Mouse (Mus musculus) midbrain, embryonic 16.5 days (tissue): Measurements from ENCODE around the gene Ino80d. TPM values are rescaled to one million over a fixed set of nuclear protein-coding genes. Genes with fewer than 3 reads are reported as not detected.

Source experiments
- ATAC-seq: fragments of 200-750 bp; cut with Nextera tagmentation; 2 replicates; pipeline ENCODE4 v1.8.0; 2017; ENCODE audit warnings: moderate TSS enrichment
- H3K27ac ChIP-seq: fragments of 300-500 bp; sonication (generic); 2 replicates; pipeline ENCODE4 v1.5.1; 2014; ENCODE audit warnings: mild to moderate bottlenecking, low read length, mixed read lengths
- H3K27me3 ChIP-seq: fragments of 300-500 bp; sonication (generic); 2 replicates; pipeline ENCODE4 v1.6.1; 2014; ENCODE audit warnings: low read depth, low read length, mixed read lengths; ENCODE audit not compliant: control insufficient read depth, insufficient read depth
- H3K36me3 ChIP-seq: fragments of 300-500 bp; sonication (generic); 2 replicates; pipeline ENCODE4 v1.6.1; 2014; ENCODE audit warnings: mild to moderate bottlenecking, low read length, moderate library complexity, mixed read lengths; ENCODE audit not compliant: control insufficient read depth, insufficient read depth
- H3K4me1 ChIP-seq: fragments of 300-500 bp; sonication (generic); 2 replicates; pipeline ENCODE4 v1.6.1; 2014; ENCODE audit warnings: mild to moderate bottlenecking, low read length, mixed read lengths; ENCODE audit not compliant: control insufficient read depth, insufficient read depth
- H3K4me2 ChIP-seq: fragments of 300-500 bp; sonication (generic); 2 replicates; pipeline ENCODE4 v1.6.1; 2014; ENCODE audit warnings: mild to moderate bottlenecking, low read length, mixed read lengths
- H3K4me3 ChIP-seq: fragments of 300-500 bp; sonication (generic); 2 replicates; pipeline ENCODE4 v1.5.1; 2014; ENCODE audit warnings: low read depth, mild to moderate bottlenecking, low read length, moderate library complexity, mixed read lengths
- H3K9ac ChIP-seq: fragments of 300-500 bp; sonication (generic); 2 replicates; pipeline ENCODE4 v1.6.1; 2014; ENCODE audit warnings: low read depth, low read length, mixed read lengths
- H3K9me3 ChIP-seq: fragments of 300-500 bp; sonication (generic); replicated peaks from 2 replicates; pipeline ENCODE4 v1.6.1; 2014; ENCODE audit warnings: mild to moderate bottlenecking, low read length, mixed read lengths; ENCODE audit not compliant: control insufficient read depth, poor library complexity, severe bottlenecking
- WGBS: fragments of 180-500 bp; shearing (Covaris S2); extraction: QIAGEN DNeasy Blood & Tissue Kit; methylation state at CpG from one replicate; pipeline ENCODE4 v1.1.7; 2014; 5-methylcytosine and 5-hydroxymethylcytosine counted together
- polyA plus RNA-seq: library from polyadenylated mRNA; unstranded; fragments of >200 nt; fragmentation: Nextera tagmentation; extraction: Ambion mirVana; gene quantifications from 2 replicates; pipeline ENCODE4 v1.2.1, GENCODE M21; 2015

The Ino80d gene
- polyA plus RNA-seq, 1 experiment from 2014 or later = 8.9 TPM

DNA sequence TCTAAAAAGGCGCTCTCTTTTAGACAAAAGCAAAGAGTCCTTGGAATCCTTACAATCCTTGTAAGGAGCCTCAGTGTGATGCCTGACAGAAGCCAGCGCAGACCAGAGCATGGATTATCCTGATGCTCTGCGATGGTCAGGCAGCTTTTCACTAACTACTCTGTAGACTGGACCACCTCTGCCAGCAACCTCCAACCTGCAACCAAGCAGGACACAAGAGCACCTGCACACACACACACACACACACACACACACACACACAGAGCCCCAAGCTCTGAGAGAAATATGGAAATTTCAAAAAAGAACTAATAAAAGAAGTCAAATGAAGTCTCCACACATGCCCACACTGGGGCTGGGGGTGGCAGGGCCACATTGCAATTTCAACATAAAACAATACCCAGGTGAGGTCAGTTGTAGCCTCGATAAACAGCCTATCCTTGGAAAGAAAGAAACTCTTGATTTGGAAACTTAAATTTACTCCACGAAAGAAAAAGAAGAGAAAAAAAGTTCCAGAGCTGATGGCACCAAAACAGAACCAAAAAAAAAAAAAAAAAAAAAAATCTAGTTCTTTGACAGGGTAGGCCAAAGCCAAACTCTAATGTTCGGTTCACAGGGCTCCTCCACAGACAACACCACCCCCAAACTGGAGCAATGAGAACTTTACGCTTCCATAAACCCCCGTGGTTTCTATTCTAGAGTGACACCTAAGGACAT is 2.2 kb downstream of the Ino80d start:
- Histone ChIP-seq H3K27me3 (no peaks in the 10 kb centered on the region), H3K9me3 (no peaks in the 10 kb centered on the region), H3K4me3 (peak overlapping the region; percentile 96), H3K9ac (peak overlapping the region; percentile 100), H3K4me1 (peaks cover 39% of the 10 kb centered on the region), H3K36me3 (no peaks in the 10 kb centered on the region), H3K4me2 (peak overlapping the region; percentile 92), H3K27ac (peak overlapping the region; percentile 24; the same call in 1 of the 2 replicates)
- ATAC-seq = no peak
- WGBS = 36% methylated on average over 8 of the region's 8 CpGs

GRCm38 (mm10) chr1:63110536-63111285 is 3.8 kb downstream of the Ino80d start:
- 0 out of 2 replicates have a peak overlapping the region, but pooled peaks have one; percentile 41 for H3K27ac ChIP-seq
- H3K4me3 ChIP-seq = no peak overlapping the region
- no peaks in the 10 kb centered on the region for H3K27me3 ChIP-seq
- 40% methylated on average over 7 of the region's 7 CpGs for WGBS
- H3K4me2 ChIP-seq = no peak overlapping the region; the same call in 1 of the 2 replicates
- no peak for ATAC-seq
- H3K36me3 ChIP-seq = no peaks in the 10 kb centered on the region
- no peak overlapping the region for H3K9ac ChIP-seq
- H3K4me1 ChIP-seq = peaks cover 25% of the 10 kb centered on the region
- H3K9me3 ChIP-seq = no peaks in the 10 kb centered on the region

GRCm38 (mm10) chr1:63107614-63108327 is 6.7 kb downstream of the Ino80d start:
- Histone ChIP-seq H3K4me2 (no peak overlapping the region), H3K4me3 (no peak overlapping the region), H3K27me3 (no peaks in the 10 kb centered on the region), H3K9ac (no peak overlapping the region), H3K9me3 (no peaks in the 10 kb centered on the region), H3K27ac (no peak overlapping the region), H3K36me3 (peaks cover 5% of the 10 kb centered on the region; the same call in 1 of the 2 replicates), H3K4me1 (peaks cover 19% of the 10 kb centered on the region)
- ATAC-seq = 0 out of 2 replicates have a peak, but pooled peaks have one; percentile 36
- WGBS = 76% methylated on average over 6 of the region's 6 CpGs

- Histone ChIP-seq H3K36me3 (peaks cover 14% of the 10 kb centered on the region), H3K4me3 (no peak overlapping the region), H3K9me3 (no peaks in the 10 kb centered on the region), H3K27ac (no peak overlapping the region), H3K4me2 (no peak overlapping the region), H3K27me3 (no peaks in the 10 kb centered on the region), H3K9ac (no peak overlapping the region), H3K4me1 (no peaks in the 10 kb centered on the region)
- no peak for ATAC-seq
- WGBS = 95% methylated on average over 12 of the region's 12 CpGs
These were observed 11.6 kb downstream of the Ino80d start for GRCm38 (mm10) chr1:63102758-63103451.

DNA sequence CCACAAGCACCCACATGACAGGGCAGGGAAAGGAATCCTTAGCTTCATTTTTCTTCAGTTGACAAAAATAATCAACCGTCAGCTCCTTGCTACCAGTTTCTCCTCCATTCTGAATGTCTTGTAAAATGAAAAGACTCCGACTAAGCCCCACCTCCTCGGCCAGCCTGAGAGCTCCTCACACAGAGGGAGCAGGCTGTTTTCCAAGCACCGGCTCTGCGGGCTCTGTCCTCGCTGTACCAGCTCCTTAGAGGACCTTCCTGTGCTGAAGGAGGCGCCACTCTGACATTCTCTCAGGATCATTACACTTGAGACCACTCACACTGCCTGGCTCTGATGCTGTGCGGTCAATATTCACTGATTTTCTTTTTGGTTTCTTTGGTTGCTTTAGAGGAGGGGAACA is 14.3 kb downstream of the Ino80d start:
- Histone ChIP-seq H3K4me1 (no peaks in the 10 kb centered on the region), H3K9ac (no peak overlapping the region), H3K36me3 (peaks cover 16% of the 10 kb centered on the region), H3K4me2 (no peak overlapping the region), H3K27ac (no peak overlapping the region), H3K4me3 (no peak overlapping the region), H3K9me3 (no peaks in the 10 kb centered on the region), H3K27me3 (no peaks in the 10 kb centered on the region)
- WGBS = 88% methylated on average over 8 of the region's 8 CpGs
- no peak for ATAC-seq

GRCm38 (mm10) chr1:63098831-63099230 is 15.6 kb downstream of the Ino80d start:
- Histone ChIP-seq H3K4me1 (no peaks in the 10 kb centered on the region), H3K9ac (no peak overlapping the region), H3K4me3 (no peak overlapping the region), H3K27ac (no peak overlapping the region), H3K4me2 (no peak overlapping the region), H3K9me3 (no peaks in the 10 kb centered on the region), H3K27me3 (no peaks in the 10 kb centered on the region), H3K36me3 (peaks cover 13% of the 10 kb centered on the region)
- WGBS = 81% methylated on average over 4 of the region's 4 CpGs
- ATAC-seq = no peak

- Histone ChIP-seq H3K36me3 (peaks cover 19% of the 10 kb centered on the region; the same call in 1 of the 2 replicates), H3K9ac (no peak overlapping the region), H3K4me2 (no peak overlapping the region), H3K9me3 (no peaks in the 10 kb centered on the region), H3K4me3 (no peak overlapping the region), H3K4me1 (no peaks in the 10 kb centered on the region), H3K27me3 (no peaks in the 10 kb centered on the region), H3K27ac (no peak overlapping the region)
- WGBS = 81% methylated on average over 5 of the region's 5 CpGs
- no peak for ATAC-seq
These were observed 18.4 kb downstream of the Ino80d start for GRCm38 (mm10) chr1:63096071-63096470.

DNA sequence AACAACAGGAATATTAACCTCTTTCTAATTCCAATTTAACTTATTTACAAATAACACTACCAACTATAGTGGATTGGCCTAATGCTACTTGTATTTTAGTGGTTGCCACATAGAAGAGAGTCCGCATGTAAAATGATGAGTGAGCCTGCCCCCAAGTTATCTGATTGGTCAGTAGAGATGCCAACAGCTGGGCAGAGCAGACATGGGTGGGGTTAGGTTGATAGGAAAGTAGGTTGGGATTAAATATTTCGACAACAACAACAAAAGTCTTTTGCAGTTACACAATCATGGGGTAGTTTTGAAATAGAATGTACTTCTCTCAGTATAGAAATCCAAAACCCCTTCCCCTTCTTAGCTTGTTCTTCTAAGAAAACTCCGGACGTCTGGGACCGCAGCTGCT is 24.7 kb downstream of the Ino80d start:
- H3K27ac ChIP-seq = no peak overlapping the region
- no peaks in the 10 kb centered on the region for H3K4me1 ChIP-seq
- H3K36me3 ChIP-seq = peaks cover 34% of the 10 kb centered on the region
- H3K27me3 ChIP-seq = no peaks in the 10 kb centered on the region
- H3K4me2 ChIP-seq = no peak overlapping the region
- no peaks in the 10 kb centered on the region for H3K9me3 ChIP-seq
- 90% methylated on average over 5 of the region's 5 CpGs for WGBS
- no peak for ATAC-seq
- no peak overlapping the region for H3K9ac ChIP-seq
- H3K4me3 ChIP-seq = no peak overlapping the region
